Mouse (Mus musculus) gastrocnemius, adult 2 months (tissue): ENCODE measurements around the gene Slc36a3. TPM values are rescaled to one million over a fixed set of nuclear protein-coding genes. Genes with fewer than 3 reads are reported as not detected.
"Not testable (repeated sequence)": the region's sequence is repeated elsewhere in the genome, so short reads cannot be mapped to it uniquely, and the experiment has no call there.

Experiments
- DNase-seq: peaks from one replicate; pipeline ENCODE4 v3.0.0; 2022
- H3K27ac ChIP-seq: fragments of 200-600 bp; 2 replicates; pipeline ENCODE4 v1.8.1; 2022; ENCODE audit warnings: mild to moderate bottlenecking
- H3K4me3 ChIP-seq: fragments of 200-600 bp; 2 replicates; pipeline ENCODE4 v1.8.1; 2022; ENCODE audit warnings: mild to moderate bottlenecking, moderate library complexity
- CTCF ChIP-seq: fragments of 200-600 bp; IDR thresholded peaks from 2 replicates; pipeline ENCODE4 v1.8.1; 2022; ENCODE audit warnings: antibody characterized with exemption, mild to moderate bottlenecking, moderate library complexity
- intact Hi-C: fragments of 180-260 bp; cut with DNase I; formaldehyde crosslinking; loops from one replicate; pipeline ENCODE4 v1.15.1; 2025
- total RNA-seq, 2 experiments: library from RNA; stranded (reverse); gene quantifications; 2 replicates each; pipeline ENCODE4 v1.2.3; 2021

The Slc36a3 gene
- total RNA-seq, 2 experiments from 2014 or later = not detected

- no peak for TF ChIP-seq CTCF
- intact Hi-C loops = no loop called here
Measured at GRCm38 (mm10) chr11:55096731-55097462, 54.6 kb downstream of the Slc36a3 start.

GRCm38 (mm10) chr11:55096296-55096695 lies 55.2 kb downstream of the Slc36a3 start:
- DNase-seq, intact Hi-C loops, H3K4me3 ChIP-seq: not testable (repeated sequence)
- H3K27ac ChIP-seq = peak overlapping the region; percentile 86

More at GRCm38 (mm10) chr11:55096731-55097462, 54.6 kb downstream of the Slc36a3 start:
- peak overlapping the region; percentile 86 for H3K27ac ChIP-seq
- peak overlapping the region; percentile 92 for H3K4me3 ChIP-seq
- no peak for DNase-seq

- no peak overlapping the region for H3K4me3 ChIP-seq
- no peak for TF ChIP-seq CTCF
- intact Hi-C loops = no loop called here
- no peak overlapping the region for H3K27ac ChIP-seq
- DNase-seq = no peak
Measured at GRCm38 (mm10) chr11:55093096-55093495, 58.4 kb downstream of the Slc36a3 start.

- TF ChIP-seq CTCF = no peak
- no peak for DNase-seq
- intact Hi-C loops = no loop called here
Measured at GRCm38 (mm10) chr11:55089892-55090291, 61.6 kb downstream of the Slc36a3 start.

GRCm38 (mm10) chr11:55087006-55087405 lies 64.5 kb downstream of the Slc36a3 start:
- peak; percentile 92 for TF ChIP-seq CTCF
- Histone ChIP-seq H3K4me3 (no peak overlapping the region), H3K27ac (peak overlapping the region; percentile 66)
- intact Hi-C loops = loop anchor here (1.0 to 2.0 kb wide), 2 partner anchors 41 to 88 kb away; no protein-coding TSS in a partner anchor
- peak; percentile 79 for DNase-seq

More at GRCm38 (mm10) chr11:55089892-55090291, 61.6 kb downstream of the Slc36a3 start:
- Histone ChIP-seq H3K4me3 (no peak overlapping the region), H3K27ac (no peak overlapping the region)

GRCm38 (mm10) chr11:55085396-55085795 lies 66.1 kb downstream of the Slc36a3 start:
- no peak for TF ChIP-seq CTCF
- intact Hi-C loops = no loop called here
- H3K4me3 ChIP-seq = no peak overlapping the region
- H3K27ac ChIP-seq = peak overlapping the region; percentile 90
- peak; percentile 74 for DNase-seq

- DNase-seq = peak; percentile 59
- intact Hi-C loops = no loop called here
- peak overlapping the region; percentile 90 for H3K27ac ChIP-seq
- no peak overlapping the region for H3K4me3 ChIP-seq
- TF ChIP-seq CTCF = no peak
Measured at GRCm38 (mm10) chr11:55084629-55085028, 66.9 kb downstream of the Slc36a3 start.

- DNase-seq = no peak
- no peak for TF ChIP-seq CTCF
- intact Hi-C loops = no loop called here
- H3K4me3 ChIP-seq = no peak overlapping the region
- no peak overlapping the region for H3K27ac ChIP-seq
Measured at GRCm38 (mm10) chr11:55081206-55081605, 70.3 kb downstream of the Slc36a3 start.

GRCm38 (mm10) chr11:55079180-55079579 lies 72.3 kb downstream of the Slc36a3 start:
- intact Hi-C loops = loop anchor here (10.0 kb wide), 1 partner anchor 204 kb away; no protein-coding TSS in a partner anchor

GRCm38 (mm10) chr11:55078502-55078901 lies 73.0 kb downstream of the Slc36a3 start:
- Histone ChIP-seq H3K27ac (peak overlapping the region; percentile 93), H3K4me3 (peak overlapping the region; percentile 82)
- no peak for DNase-seq
- intact Hi-C loops = loop anchor here (10.0 kb wide), 1 partner anchor 204 kb away; no protein-coding TSS in a partner anchor
- TF ChIP-seq CTCF = no peak

More at GRCm38 (mm10) chr11:55079180-55079579, 72.3 kb downstream of the Slc36a3 start:
- no peak overlapping the region for H3K4me3 ChIP-seq
- no peak for DNase-seq
- no peak overlapping the region for H3K27ac ChIP-seq
- no peak for TF ChIP-seq CTCF

GRCm38 (mm10) chr11:55077331-55078231 lies 73.9 kb downstream of the Slc36a3 start, which contains the start of gene Ccdc69:
Gene Ccdc69, minus strand, starts transcription at chr11:55078131.
- intact Hi-C loops = loop anchor here (10.0 kb wide), 1 partner anchor 203 kb away; no protein-coding TSS in a partner anchor
- Histone ChIP-seq H3K4me3 (peak within 1 kb of the TSS; percentile 82), H3K27ac (peak within 1 kb of the TSS; percentile 93)
- TF ChIP-seq CTCF = no peak
- DNase-seq = peak; percentile 84

GRCm38 (mm10) chr11:55076234-55076633 lies 75.3 kb downstream of the Slc36a3 start:
- Histone ChIP-seq H3K4me3 (peak overlapping the region; percentile 82; the same call in 1 of the 2 replicates), H3K27ac (peak overlapping the region; percentile 93)
- intact Hi-C loops = loop anchor here (10.0 kb wide), 1 partner anchor 201 kb away; no protein-coding TSS in a partner anchor
- TF ChIP-seq CTCF = no peak
- no peak for DNase-seq
